Comparison of ENCODE assay signal across 9 mouse cellular contexts in genomic region chr16:95209011-95209466, GRCm38 (mm10). TPM values are rescaled to one million over a fixed set of nuclear protein-coding genes. Genes with fewer than 3 reads are reported as not detected.
A peak's percentile ranks its signal among the peaks of the same experiment; 100 is the strongest.
DNase-seq lines count a peak whose midpoint lies in the region; ATAC-seq and TF ChIP-seq lines count a peak whose summit lies in the region.
"Had no signal": no experiment of that assay in that cellular context is flagged by ENCODE, and none has a peak within 500 bp of the region (broad histone marks: within the 10 kb centered on the region; RNA-seq: fewer than 3 reads in every experiment).

No protein-coding gene starts in this region.

- no peak overlapping the region for H3K27ac ChIP-seq in gastrocnemius, adult 2 months

- TF ChIP-seq CTCF in gastrocnemius, adult 2 months (IDR thresholded peaks at IDR 0.05) = peak; percentile 51

- intact Hi-C loops in gastrocnemius, adult 2 months (cut with DNase I) = no loop called here

- H3K4me3 ChIP-seq in gastrocnemius, adult 2 months = no peak overlapping the region
- H3K4me3 ChIP-seq: erythroblast, embryonic 14.5 days had no signal

- DNase-seq in gastrocnemius, adult 2 months = peak; percentile 20
- no peak for DNase-seq in gastrocnemius, postnatal 4 days (ENCODE audit: low spot score in 2 of 2)
- DNase-seq in 3T3-L1 (ENCODE audit: low read depth, low spot score) = peak; percentile 29
- peak; percentile 69 for DNase-seq in adrenal gland, postnatal 14 days
- peak; percentile 52 for DNase-seq in heart, postnatal 4 days
- DNase-seq in layer of hippocampus, postnatal 25 days (ENCODE audit: extremely low spot score in 1 of 2, low spot score in 1 of 2) = no peak

- ATAC-seq in megakaryocyte progenitor cell, adult 5-6 weeks (replicated peaks; ENCODE audit: poor library complexity) = peak; percentile 70
- ATAC-seq in monocyte, adult 5-6 weeks (replicated peaks; ENCODE audit: insufficient number of reproducible peaks, low FRiP score, low TSS enrichment, poor library complexity, severe bottlenecking) = no peak

RNA-seq across cellular contexts. Expression of gene Kcnj15, which starts 48.3 kb away (rescaled TPM):
- under 1 TPM in 1 of 2 experiments, not detected in 1; 0.11 TPM for total RNA-seq in gastrocnemius, adult 2 months (2021)
- total RNA-seq in gastrocnemius, postnatal 4 days (2021) = under 1 TPM; 0.71 to 0.73 TPM
- 1.0 and 1.5 TPM in 2 replicates for total RNA-seq in adrenal gland, postnatal 14 days (2021)
- total RNA-seq in heart, postnatal 4 days (2021) = 1 to 10 TPM; 2.3 to 2.6 TPM
- total RNA-seq in megakaryocyte progenitor cell, adult 5-6 weeks (2015) = not detected in 2 replicates
- total RNA-seq in megakaryocyte progenitor cell, adult 5-6 weeks (2017) = under 0.01 TPM in 1 of 2 replicates, not detected in the other
- total RNA-seq in monocyte, adult 5-6 weeks (2017) = not detected in 3 replicates
- under 1 TPM in 1 of 2 experiments, not detected in 1; 0.15 TPM for total RNA-seq in layer of hippocampus, postnatal 25 days (2021)

Comparison
In these comparisons a context has a peak if more than half of its experiments do, and no peak if none do; other contexts are left out.
1. DNase-seq: peak in gastrocnemius, adult 2 months (single experiment), 3T3-L1 (single experiment), adrenal gland, postnatal 14 days (single experiment) and heart, postnatal 4 days (single experiment); none in gastrocnemius, postnatal 4 days (0 of 2) and layer of hippocampus, postnatal 25 days (0 of 2).